Mouse (Mus musculus) natural killer cell, adult 2 months (primary cell): ENCODE data around the gene Adam12.

Experiments used
- DNase-seq, 2 experiments: peaks; one replicate each; pipeline ENCODE4 v3.0.0; 2022; ENCODE audit warnings: low spot score in 2 of 2

Gene Adam12

DNA sequence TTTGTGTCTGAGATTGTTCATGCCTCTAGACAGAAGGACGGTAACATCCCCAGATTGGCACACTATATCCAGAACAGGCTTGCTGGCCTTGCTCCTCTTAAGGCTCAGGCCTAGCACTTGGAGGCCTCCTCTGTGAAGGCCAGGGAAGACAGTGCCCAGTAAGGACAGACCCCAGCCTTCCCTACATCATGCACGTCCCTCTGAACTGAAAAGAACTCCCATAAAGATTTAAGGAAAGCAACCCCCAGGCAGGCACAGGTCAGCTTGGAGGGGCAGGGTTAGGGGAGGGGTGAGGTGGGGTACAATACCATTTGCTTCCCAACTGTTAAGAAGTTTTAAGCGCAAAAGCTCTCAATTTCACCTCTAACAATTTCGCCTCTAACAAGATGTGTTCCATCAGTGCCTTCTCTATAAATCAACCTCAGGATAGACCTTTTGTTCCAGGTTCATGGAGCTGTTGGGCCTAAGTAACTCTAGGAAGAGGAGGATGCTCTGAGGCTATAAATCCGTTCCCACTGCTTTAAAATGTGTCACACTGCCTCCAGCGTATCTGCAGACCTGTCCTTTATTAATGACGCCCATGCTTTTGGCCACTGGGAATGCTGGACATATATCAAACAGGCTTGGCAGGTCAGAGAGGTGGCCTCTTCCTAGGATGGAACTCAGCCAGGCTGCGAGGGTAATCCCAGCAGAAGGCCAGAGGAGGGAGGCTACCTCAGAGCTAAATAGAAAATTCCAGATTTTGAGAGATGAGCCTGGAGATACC, 150.5 kb downstream of the Adam12 start:
- DNase-seq, result no peak

DNA sequence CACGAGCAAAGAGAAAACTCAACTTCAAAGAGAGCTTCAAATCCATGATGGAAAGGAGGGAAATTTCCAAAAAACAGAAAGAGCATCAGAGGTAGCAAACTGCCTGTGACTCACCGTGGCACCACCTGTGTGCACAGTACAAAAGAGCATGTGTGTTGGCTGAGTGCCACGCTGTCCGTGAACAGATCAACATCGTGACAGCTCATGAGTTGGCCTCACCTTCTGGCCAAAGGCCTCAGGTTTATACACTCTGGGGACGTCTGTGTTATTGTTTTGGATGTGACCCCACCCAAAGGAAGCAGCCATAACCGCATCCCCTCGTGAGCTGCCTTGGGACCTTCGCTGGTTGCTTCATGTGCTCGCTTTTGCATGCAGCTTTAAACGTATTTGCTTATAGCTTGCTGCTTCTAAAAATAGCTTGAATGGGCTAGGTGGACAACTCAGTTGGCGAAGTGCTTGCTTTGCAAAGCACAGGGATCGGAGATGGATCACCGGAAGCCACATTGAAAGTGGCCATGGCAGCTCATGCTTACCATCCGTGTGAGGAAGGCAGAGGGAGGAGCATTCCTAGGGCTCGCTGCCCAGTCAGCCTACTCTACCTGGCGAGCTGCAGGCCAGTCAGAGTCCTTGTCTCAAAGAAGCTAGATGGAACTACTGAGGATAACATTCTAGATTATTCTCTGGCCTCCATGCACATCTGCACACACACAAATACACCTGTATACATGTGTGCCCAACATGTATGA, 151.8 kb downstream of the Adam12 start:
- DNase-seq, result no peak

DNA sequence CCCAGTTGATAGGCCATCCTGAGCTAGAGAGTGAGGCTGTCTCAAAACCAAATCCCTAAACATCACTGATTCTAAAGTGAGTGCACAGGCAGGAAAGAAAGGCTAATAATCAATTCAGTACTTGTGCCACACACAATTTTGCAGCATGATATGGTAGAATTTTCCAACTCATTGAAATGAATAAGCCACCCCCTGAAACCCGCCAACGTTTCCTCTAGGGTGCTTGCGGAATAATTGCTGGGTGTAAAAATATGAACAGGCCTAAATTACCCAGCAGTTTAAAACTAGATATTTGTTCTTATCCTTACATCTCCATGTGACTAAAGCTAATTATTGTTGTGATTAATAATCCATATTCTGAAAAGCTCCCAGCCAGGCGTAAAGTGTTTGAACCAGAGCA, 154.3 kb downstream of the Adam12 start:
- DNase-seq, result no peak

DNA sequence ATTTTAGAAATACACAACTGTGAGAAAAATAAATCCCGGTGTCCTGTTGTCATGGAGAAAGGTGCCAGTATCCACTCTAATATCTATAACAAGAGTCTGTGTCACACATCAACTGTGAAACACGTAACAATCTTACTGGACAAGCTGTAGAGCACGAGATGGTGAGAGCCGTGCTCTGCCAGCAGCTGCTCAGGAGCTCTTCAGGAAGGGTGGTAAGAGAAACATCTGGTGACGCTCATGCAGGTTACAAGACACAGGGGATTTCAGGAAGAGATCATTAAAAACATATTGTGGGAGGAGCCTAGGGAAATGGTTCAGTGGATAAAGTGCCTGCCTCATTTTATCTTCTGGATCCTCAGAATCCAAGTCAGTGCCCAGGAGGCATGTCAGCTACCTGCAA, 158.9 kb downstream of the Adam12 start:
- no peak for DNase-seq

DNA sequence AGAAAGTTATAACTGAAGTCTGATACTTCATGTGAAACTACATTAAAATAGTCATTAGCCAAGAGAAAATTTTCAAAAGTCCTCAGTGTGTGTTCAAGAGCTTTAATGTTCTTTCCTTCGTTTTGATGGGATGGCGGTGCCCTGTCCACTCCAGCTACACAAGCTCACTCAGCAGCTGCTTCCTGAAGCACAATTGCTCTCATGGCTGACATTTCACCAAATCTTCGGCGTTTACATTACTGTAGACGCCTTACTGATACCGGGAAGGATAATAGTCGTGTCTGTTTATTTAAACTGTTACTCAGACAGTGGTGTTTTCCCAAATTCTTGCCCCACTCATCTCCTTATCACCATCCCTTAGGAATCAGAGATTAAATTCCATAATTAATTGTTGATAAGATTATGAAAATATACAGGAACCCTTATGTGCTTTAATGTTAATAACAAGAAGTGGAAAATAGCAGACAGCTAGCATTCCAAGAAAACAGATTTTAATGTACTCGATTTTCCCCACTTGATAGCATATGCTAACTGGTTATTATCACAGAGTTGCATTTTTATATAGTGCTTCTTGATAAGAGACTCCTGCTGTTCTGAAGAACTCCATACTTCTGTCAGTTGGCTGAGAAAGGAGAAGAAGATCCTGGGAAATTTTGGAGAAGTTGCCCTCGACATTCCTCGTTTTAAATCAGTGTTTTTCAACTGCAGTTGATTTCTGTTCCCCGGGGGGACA, 160.6 kb downstream of the Adam12 start:
- no peak for DNase-seq

DNA sequence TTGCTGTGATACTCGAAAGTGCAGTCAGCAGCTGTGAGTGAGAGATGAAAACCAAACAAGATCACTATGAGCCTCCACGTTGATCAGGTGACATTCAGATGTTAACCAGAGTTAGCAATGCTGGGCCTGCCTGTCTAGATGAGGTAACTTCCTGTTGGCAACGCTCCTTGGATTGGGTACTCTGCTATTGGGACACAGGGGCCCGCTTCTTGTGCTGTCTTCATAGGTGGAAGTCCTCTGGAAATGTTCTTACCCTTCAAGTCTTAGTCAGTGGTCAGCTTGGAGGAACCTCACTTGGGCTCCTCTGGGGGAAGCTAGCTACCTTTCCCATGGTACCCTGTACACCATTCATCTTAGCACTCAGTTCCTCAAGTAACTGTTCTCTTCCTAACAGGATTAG, 169.3 kb downstream of the Adam12 start:
- DNase-seq, result no peak

DNA sequence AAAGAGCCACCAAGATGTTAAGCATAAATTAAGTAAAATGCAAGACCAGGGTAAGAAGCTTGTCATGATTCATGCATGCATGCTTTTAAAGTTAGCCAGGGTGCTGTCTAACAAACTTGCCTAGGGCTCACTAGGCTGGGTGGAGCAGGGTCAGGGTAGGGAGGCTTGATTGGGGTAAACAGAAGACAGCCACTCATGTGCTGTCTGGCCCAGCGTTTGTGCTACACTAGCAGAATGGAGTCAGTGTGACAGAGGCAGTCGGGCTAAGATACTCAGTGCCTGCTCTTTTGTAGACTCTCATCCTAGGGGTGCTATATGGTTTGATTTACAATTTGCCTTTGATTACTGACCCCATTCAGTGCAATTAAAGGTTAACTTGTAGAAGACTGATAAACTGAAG, 179.5 kb downstream of the Adam12 start:
- no peak for DNase-seq

DNA sequence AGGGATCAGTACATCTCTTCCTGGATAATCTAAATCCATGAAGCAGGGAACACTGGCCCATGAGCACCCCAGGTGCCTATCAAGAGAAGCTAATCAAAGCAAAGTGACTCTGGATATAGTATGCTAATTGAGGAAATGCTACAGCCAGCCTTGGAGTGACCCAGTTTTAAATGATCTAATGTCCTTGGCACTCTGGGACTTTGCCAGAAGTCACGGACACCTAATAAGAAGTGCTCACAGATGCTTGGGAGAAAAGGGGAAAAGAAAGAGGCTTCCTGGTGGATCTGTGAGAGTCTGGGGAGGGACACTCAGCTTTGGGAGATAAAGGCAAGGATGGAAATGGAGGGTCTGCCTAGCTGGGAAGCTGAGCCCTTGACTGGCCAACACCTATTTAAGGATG, 181.6 kb downstream of the Adam12 start:
- no peak for DNase-seq

DNA sequence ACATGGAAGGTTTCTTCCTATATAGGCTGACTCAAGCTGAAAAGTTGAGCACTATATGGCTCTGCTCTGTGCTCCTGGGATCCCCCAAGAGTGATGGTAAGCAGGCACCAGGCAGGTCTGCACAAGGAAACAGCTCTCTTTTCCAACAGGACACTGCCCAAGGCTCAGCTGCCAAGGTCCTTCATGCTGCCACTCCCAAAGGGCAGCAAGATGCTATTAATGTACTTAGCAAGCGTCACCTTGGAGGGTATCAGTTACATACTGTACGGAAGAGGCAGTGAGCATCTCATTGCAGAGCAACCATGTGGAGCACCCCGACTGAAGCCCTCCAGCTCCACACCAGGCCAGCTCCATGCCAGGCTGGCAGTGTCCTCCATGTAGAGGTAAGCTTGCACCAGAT, 185.6 kb downstream of the Adam12 start:
- DNase-seq, result no peak

DNA sequence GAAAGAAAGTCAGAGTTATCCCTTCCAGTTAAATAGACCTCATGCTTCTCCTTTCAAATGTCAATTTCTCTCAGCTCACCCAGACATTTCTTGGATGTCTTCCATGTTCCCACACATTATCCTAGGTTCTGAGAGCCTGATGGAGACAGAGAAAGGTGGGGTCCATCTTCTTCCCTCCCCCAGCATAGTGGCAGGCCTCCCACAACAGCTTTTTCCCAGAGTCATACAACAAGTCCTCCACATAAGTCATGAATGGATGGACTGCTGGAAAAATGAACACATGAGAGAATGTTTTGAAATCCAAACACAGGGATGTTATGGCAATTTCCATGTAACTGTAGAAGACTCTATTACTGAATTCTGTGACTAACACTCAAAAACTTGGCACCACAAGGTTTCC, 188.4 kb downstream of the Adam12 start:
- no peak for DNase-seq

DNA sequence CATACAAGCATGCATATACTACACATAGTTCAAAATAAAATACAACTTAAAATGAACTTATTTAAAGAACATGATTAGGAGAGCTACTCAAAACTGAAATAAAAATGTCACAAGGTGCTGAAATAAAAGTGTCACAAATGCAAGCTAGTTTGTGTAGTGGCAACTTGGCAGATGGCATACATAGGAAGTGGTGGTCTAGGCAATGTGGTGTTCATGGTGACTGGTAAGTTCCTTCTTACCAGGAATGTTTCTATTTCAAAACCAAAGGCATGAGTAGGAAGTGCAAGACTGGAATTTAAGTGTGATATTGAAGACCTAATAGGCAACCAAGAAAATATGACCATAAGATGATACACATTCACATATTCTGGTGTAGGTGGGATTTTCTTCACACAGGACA, 189.3 kb downstream of the Adam12 start:
- DNase-seq, result no peak

DNA sequence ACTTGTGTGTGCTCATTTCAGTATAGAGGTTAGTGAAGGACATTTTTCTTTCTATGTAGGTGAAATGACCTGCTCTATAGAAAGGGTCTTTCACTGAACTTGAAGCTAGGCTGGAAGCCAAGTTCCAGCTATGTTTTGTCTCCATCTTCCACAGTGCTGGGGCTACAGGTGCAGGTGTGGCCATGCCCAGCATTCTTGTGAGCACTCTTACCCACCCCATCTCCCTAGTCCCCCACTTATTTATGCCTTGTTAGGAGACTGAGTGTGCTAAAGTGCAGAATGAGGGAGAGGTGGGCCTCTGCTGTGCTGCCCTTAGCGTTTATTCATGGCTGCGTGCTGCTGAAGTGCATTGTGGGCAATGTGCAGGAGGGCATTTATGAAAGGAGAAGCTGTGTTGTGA, 198.0 kb downstream of the Adam12 start:
- DNase-seq, result no peak

DNA sequence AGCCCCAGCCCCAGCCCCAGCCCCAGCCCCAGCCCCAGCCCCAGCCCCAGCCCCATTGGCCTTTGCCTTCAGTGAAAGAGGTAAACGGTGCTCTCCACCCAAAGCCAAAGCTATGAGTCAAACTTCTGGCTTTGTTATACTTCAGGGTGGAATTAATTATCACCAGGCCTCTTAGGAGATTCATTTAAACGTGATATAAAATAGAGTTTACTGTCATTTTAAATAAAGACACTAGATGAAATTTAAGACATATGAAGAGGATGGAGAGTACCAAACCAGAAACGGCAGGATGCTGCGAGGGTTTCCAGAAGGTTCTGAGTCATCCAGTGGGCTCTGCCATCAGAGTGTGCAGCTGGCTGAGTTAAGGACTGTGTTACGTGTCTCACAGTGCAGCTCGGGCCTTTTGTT, 199.0 kb downstream of the Adam12 start:
- no peak for DNase-seq

DNA sequence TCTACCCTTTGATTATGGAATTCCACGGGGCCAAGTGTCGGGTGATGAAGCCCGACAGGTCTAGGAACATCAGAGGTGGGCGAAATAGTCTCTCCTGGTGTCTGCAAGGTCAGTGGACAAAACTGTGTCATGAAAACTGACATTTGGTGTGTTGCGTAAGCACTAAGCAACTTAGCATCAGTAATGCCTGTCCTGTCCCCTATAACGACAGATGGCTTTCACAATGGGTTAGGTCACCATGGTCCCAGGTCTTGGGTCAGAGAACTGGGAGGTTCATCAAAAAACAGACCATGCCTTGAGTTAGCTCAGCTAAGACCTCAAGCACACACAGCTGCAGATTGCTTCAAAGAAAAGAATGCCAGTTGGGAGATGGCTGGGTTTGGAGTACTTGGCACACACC, 200.2 kb downstream of the Adam12 start:
- DNase-seq, result no peak

DNA sequence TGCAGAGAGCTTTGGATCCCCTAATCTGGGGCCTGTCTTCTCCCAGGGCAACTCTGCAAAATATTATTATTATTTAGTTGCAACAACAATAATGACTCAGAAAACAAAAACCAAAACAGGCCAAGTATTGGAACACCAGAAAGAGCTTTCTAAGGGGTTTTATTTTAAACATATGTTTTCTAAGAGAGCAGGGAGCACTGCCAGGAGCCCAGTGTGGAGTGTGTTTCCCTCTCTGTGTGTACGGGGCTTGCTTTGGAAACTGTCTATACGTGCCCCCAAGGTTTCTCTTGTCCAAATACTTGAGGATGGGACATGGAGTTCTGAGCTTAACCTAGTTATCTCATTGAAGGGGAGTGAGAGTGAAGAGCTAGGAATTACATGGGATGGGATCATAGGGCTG, 200.7 kb downstream of the Adam12 start:
- no peak for DNase-seq

DNA sequence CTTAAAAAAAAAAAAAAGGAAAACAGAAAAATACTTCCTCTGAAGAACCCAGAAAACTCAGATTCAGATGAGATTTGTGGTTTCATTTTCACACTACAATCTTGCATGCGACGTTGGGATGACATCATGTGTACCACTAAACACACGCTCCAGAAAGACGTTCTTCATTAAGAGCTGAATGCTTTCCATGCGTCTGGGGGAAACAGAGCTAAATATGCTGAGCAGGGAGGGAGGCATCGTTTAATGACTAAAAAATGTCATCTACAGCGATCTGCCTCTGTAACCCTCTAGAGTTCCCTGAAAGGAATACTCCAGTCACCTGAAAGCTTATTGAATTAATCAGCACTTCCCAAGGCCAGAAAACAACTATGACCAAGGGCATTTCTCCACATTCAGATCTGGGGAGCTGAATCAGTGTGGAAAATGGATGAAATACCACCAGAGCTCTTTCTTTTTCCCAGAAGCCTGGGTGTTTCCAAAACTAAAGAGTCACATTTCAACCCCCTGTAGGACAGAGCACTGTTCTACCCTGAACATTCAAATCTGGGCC, 203.6 kb downstream of the Adam12 start:
- DNase-seq, result no peak

DNA sequence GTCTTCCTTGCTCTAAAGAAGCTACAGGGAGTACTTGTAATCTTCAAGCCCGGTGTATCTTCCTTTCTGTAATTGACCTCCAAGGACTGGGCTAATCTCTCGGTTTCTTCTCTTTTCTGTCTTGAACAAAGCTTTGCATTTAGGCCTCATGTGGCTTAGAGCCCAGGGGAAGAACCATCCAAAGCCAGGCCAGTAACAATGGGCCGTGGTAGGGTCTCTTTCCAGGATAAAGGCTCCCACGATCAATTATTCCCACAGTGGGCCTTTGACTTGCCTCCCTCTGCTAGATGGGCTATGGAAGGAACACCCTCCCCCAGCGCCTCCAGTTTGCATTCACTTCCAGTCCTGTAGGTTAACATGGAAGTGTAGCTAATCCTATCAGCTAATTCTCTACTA, 204.9 kb downstream of the Adam12 start:
- DNase-seq, result no peak

DNA sequence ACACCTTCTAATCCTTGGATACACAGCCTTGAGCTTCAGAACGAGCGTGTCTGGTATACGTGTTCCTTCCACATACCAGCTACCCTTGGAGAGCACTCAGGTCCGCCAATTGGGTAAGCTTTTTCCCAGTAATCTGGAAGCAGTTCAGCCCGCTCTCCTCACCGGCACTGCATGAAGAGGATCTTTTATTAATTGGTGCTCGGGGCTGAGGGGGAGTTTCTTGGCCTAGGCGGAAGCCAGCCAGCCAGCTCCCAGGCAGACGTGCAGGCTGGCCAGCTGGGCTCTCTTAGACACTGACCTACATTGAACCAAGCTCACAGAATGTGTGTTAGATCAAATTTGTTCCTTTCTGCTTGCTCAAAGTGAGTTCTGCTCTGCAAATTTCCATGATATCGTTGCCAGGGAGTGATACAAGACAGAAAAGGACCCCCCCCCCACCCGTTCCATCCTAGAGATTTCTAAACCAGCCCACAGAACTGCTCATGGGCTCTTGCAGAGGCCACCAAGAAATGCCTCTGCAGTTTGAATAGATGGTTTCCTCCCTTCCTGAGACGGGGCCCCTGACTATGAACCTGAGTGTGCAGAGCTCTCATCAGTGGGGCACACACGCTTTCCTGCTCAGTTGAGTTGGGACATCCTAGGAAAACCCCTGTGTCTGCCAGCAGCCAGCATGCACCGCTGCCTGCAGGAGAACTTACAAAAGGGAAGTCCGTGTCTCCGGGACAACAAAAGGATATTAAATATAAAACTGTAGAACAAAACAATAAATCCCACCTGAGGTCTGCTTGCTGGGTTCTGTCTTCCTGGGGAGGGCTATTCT, 205.5 kb downstream of the Adam12 start:
- no peak for DNase-seq

DNA sequence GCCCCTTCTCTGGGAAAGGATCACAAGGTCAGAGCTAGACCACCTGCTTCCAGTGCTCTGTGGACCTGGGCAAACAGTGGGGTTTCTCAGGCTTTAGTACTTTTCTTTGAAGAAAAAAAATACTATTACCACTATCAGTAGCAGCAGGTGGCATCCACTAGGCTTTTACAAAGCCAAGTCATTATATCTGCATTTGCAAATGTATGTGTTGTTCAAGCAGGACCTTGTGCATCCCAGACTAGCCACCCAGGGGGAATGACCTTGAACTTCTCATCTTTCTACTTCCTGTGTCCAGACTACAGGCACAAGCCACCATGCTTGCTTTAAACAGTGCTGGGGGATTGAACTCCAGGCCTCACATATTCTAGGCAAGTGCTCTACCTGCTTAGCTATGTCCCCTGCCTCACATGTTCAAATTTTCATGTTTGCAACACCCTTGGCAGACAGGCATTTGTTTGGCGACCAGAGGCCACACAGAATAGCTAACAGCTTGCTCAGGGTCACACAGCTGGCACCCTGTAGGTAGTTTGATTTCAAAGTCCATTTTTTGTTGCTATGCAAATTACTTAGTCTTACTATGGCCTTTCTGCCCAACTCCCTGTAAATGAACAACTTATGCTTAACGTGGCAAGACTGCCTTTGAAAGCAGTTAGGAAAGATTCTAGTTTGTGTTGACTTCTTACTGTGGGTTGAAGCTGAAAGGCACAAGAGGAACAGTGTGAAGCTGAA, 209.6 kb downstream of the Adam12 start:
- no peak for DNase-seq

DNA sequence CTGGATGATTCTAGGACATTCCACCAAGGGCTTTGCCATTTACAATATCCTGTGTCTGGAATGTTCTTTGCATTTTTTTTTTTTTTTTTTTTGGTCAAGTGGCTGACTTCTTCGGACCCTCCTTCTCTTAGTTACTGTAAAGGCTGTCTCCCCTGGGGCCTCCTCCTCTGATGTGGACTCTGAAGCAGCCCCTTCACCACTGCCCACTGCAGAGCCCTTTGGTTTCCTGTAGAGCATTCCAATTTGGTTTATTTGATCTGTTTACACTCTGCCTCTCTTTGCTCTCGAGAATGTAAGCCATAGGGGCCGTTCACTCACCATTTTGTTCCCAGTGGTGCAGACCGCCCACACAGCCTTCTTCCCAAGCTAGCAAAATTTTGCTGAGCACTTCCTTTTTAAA, 216.7 kb downstream of the Adam12 start:
- no peak for DNase-seq

DNA sequence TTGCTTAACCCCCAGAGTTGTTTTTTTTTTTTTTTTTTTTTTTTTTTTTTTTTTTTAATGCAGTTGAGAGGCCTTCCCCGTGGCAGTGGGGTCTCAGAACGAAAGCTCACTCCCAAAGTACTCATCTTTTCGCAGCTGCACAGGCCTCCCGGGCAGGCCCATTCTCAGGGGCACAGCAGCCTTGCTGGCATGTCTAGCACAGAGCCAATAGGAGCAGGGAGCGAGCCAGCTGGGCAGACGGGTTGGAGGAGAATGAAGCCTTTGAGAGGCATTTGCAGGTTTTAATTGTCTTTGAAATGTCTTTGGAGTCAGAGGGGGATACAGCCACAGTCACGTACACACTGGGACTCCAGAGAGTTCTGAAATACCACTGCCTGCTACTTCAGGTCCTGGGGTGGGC, 217.2 kb downstream of the Adam12 start:
- DNase-seq, result no peak
